Mouse (Mus musculus) erythroid progenitor cell, adult 5-6 weeks (primary cell): ENCODE data around the gene Fbxo27. TPM values are rescaled to one million over a fixed set of nuclear protein-coding genes. Genes with fewer than 3 reads are reported as not detected.
"Not testable (repeated sequence)": the region's sequence is repeated elsewhere in the genome, so short reads cannot be mapped to it uniquely, and the experiment has no call there.

Source experiments
- ATAC-seq: replicated peaks from 2 replicates; pipeline ENCODE4 v1.8.0; 2016; ENCODE audit warnings: moderate number of reproducible peaks, mild to moderate bottlenecking, moderate TSS enrichment, inconsistent platforms; ENCODE audit not compliant: poor library complexity, low FRiP score, severe bottlenecking
- total RNA-seq, 2 experiments: library from RNA; stranded (forward) in 1 of 2; stranded (reverse) in 1 of 2; fragments of 150-400 nt in 1 of 2; fragments of 186-747, 209-891 nt in 1 of 2; gene quantifications; 2 replicates each; pipeline versions ENCODE4 v1.2.3 to v1.2.4; 2015 to 2017; ENCODE audit warnings: low replicate concordance in 2 of 2

Fbxo27 gene
- total RNA-seq (2015; ENCODE audit: low replicate concordance) (not detected in 2 replicates), total RNA-seq (2017; ENCODE audit: low replicate concordance) (1.4 TPM in 1 of 2 replicates, not detected in the other)

DNA sequence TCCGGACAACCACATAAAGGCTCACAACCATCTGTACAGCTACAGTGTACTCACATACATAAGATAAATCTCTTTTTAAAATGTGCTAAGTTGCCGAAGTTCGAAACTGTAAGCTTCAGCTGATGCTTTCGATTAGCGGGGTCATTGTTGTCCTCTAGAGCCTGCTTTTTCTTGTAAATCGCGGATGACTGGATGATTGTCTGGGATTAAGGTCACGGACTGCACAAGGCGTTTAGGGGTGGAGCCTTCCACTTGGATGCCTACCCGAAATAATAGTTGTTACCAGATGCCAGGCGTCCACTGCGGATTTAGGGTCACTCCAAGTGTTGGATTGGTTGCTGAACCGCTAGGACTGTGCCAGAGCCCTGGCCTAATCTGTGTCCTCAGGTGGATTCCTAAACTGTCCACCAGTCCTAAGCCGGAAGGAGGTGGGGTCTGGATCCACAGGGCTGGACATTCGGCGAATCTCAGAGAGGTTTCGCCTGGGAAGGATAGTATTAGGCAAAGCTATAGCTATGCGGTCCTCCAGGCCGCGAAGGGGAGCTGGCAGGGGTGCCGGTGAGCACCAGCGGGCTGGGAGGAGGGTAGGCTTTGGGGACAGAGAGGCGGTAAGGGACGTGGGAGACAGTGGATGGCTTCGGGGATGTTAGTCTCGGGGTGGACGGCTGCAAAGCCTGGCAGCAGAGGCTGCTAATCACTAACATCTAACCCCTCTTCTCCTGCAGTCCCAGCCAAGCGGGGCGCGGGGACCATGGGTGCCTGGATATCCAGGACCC, at the start of gene Fbxo27:
TSS of gene Fbxo27 (plus strand) at position 305 of the 776 bp plus-strand sequence.
- no peak for ATAC-seq

- no peak for ATAC-seq
Measured at GRCm38 (mm10) chr7:28645366-28645765, 47.3 kb upstream of the Fbxo27 start.

- no peak for ATAC-seq
Measured at GRCm38 (mm10) chr7:28645947-28646475, 46.6 kb upstream of the Fbxo27 start.

DNA sequence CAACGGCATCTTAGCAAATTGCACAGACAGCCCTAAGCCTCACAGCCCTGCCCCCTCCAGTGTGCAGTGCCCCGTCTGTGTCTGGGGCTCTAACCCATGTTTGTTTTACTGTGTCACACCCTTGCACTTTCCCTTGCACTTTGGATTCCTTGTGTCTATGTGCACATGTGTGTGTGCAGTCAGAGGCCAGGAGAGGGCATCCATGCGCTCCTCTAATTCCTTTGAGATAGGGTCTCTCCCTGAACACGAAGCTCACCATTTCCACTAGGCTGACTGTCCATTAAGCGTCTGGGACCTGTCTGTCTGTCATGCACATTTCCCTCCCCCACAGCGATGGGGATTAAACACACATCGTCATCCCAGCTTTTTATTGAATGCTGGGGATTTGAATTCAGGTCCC, 45.6 kb upstream of the Fbxo27 start:
- no peak for ATAC-seq

- ATAC-seq: no peak
Measured at GRCm38 (mm10) chr7:28651157-28651556, 41.5 kb upstream of the Fbxo27 start.

DNA sequence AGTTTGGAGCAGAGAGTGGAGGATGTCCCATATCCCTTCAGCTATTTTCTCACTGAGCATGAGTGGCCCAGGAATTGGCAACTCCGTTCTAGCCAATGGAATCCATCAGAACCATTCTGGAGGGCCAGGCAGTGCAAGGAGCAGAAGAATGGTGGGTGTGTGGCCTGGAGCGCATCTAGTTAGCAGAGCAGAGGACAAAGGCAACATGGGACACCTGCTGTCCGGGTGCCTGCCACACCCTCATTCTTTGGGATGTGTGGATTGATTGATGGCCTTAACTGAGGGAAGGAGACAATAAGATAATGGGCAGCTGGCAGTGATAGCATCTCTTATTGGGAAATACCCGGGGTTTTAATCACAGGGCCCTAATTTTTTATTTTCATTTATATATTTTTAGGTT, 36.2 kb upstream of the Fbxo27 start:
- no peak for ATAC-seq

- ATAC-seq: no peak
Measured at GRCm38 (mm10) chr7:28665620-28666579, 26.7 kb upstream of the Fbxo27 start.

- ATAC-seq: no peak
Measured at GRCm38 (mm10) chr7:28671172-28671571, 21.5 kb upstream of the Fbxo27 start.

DNA sequence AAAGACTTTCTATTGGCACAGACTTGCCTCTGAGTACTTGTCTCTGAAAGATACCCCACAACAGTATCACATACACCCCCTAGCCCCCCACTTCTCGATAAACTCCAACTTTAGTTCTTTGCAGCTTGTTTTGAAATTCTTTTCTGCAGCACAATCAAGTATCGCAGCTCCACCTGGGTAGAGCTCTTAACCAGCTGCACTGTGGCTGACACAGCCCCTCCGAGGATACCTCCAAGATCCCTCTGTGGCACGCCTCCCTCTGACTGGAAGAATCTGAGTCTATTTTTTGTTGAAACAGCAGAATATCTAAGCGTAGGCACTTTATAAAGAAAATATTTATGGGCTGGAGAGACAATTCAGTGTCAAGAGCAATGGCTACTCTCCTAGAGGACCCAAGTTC, 20.4 kb upstream of the Fbxo27 start:
- no peak for ATAC-seq

DNA sequence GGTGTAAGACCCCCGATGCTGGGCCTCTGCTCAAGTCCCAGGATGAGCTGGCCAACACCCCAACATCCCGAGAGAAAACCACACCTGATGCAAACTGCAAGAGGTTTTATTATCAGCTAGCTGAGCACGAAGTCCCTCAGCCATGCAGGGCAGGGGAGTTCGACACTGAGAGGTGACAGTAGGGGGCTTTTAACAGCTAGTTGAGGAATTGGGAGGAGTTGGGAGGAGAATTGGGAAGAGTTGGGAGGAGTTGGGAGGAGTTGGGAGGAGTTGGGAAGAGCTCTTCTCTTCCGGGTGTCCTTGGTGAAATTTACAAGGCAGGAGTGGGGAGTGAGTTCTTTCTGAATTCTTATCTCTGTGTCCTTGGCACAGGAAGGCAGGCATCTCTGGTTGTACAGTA, 19.9 kb upstream of the Fbxo27 start:
- not testable (repeated sequence) for ATAC-seq

- ATAC-seq: no peak
Measured at GRCm38 (mm10) chr7:28674994-28675393, 17.7 kb upstream of the Fbxo27 start.

DNA sequence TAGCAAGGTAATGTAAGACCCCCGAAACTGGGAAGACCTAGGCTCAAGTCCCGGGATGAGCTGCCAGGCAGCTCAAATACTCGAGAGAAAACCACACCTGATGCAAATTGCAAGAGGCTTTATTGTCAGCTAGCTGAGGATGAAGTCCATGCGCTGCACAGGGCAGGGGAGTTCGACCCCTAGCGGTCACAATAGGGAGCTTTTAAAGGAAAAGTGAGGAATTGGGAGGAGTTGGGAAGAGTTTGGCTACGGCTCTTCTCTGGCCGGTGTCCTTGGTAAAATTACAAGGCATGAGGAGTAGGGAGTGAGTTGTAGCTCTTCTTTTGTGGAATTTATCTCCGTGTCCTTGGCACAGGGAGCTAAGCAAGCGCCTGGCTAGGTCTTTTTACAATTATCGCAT, 16.9 kb upstream of the Fbxo27 start:
- ATAC-seq: no peak

GRCm38 (mm10) chr7:28676811-28677541, 15.7 kb upstream of the Fbxo27 start:
- ATAC-seq: no peak

- no peak for ATAC-seq
Measured at GRCm38 (mm10) chr7:28677624-28678023, 15.0 kb upstream of the Fbxo27 start.

GRCm38 (mm10) chr7:28691075-28691474, 1.6 kb upstream of the Fbxo27 start:
- ATAC-seq: no peak

DNA sequence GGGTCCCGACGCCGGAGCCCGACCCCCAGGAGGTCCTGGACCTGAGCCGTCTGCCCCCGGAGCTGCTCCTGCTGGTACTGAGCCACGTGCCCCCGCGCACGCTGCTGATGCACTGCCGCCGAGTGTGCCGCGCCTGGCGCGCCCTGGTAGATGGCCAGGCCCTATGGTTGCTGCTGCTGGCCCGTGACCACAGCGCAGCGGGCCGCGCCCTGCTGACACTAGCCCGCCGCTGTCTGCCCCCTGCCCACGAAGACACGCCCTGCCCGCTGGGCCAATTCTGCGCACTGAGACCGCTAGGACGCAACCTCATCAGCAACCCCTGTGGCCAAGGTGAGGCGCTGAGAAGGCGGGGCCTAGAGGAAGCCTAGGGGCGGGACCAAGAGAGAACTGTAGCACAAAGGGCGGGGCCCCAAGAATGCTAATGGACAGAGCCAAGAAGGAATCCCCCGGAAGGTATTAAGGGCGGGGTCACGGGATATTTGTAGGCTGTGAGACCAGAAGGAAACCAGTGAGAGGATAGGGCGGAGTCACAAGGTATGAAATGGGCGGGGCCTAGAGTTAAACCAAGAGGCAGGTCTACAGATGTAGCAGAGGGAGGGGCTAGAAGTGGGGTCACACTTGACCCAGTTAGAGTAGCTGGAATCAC, 795 bp downstream of the Fbxo27 start:
- no peak for ATAC-seq

DNA sequence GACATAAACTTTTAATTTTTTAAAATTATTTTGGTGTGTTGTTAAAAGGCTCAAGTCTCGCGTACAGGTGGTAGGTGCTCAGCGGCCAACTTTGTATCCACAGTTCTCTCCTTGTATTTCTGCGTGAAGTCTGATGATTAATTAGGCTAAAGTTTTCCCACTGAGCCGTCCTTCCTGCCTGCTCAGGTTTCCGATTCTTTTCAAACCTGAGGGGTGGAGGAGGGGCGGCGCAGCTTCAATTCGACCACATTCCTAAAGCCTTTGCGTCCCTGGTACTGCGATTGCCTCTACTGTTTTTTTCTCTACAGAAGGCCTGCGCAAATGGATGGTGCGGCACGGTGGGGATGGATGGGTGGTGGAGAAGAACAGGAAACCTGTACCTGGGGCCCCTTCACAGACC, 1.8 kb downstream of the Fbxo27 start:
- no peak for ATAC-seq

GRCm38 (mm10) chr7:28694966-28695511, 2.4 kb downstream of the Fbxo27 start:
- ATAC-seq: no peak

- ATAC-seq: no peak
Measured at GRCm38 (mm10) chr7:28697277-28697676, 4.6 kb downstream of the Fbxo27 start.
